Mouse (Mus musculus) spleen, postnatal 0 days (tissue): ENCODE data around the gene Tarbp2. TPM values are rescaled to one million over a fixed set of nuclear protein-coding genes. Genes with fewer than 3 reads are reported as not detected.

Experiments used
- polyA plus RNA-seq: library from polyadenylated mRNA; unstranded; fragments of >200 nt; fragmentation: Nextera tagmentation; extraction: Ambion mirVana; gene quantifications from 2 replicates; pipeline ENCODE4 v1.2.1, GENCODE M21; 2015

Gene Tarbp2
- polyA plus RNA-seq = 34.0 and 36.9 TPM in 2 replicates

DNA sequence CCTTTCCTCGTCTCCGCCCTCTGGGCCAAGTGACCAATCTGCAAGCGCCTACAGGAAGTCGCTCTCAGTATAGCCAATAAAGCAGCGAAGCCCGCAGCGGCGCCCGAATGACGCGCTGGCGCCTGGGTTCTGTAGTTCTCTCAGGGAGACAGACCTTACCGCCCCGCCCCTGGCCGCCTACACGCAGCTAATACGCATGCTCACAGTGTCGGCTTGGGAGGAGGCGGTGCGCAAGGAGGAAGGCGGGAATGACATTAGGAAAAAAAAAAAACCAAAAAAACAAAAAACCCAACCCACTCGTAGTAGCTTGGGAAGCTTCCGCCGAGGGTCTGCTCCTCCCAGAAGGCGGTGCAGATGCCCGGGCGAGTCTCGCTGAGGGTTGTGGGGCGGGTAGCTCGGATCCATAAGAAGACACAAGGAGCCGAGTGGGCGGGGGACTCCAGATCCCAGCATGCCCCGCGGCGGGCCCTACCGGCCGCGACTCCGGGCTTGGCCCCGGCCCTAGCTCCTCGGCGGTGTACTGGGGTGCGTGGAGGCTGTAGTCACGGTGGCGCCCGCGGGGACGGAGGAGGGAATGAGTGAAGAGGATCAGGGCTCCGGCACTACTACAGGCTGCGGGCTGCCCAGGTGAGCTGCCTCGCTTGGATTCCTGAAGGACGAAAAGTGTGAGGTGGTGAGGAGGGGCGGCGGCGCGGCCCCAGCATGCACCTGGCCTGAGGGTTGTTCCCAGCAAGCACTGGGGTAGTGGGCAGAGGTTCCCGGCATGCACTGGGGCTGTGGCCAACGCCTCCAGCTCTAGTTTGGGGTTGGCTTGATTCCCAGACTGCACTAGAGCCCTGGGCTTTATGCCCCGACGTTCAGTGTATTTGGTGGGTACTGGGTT, at the start of gene Tarbp2:
Gene Tarbp2, plus strand, starts transcription at position 217 of the 883 bp plus-strand sequence.

DNA sequence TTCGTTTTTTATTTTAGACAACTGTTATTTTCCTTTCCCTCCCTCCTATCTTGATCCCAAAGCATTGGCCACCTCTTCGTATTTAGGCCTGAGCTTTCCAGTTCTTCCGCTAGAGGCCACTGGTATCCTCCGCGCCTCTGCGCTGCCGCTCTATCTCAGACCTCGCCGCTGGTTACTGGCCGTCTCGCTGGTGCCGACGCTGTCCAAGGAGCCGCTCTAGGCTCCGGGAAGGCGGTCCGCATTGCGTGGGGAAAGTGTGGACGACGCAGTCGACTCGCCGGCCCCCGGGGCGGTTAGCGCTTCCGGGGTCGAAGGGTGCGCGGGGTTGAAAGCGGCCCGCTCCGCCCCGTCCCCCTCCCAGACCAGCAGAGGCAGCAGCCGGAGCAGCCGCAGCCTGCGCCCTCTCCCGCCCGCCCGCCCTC, 47.8 kb upstream of the Tarbp2 start, which contains the start of gene Pcbp2:
Gene Pcbp2, plus strand, starts transcription at position 357 of the 422 bp plus-strand sequence.

DNA sequence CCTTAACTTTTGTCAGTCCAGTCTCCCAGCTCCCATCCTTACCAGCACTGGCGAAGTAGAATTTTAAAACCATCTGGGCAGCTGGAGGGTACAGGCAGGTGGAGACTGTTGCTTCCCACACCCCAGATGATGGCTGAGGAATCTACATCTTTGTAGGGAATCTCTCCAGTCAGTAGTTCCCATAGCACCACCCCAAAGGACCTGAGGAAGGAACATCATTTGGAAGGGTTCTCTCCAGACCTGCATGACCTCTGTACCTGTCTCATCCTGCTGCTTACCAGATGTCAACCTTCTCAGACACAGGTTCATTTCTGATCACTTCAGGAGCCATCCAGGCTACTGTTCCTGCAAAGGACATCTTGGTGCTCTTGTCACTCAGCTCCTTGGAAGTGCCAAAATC, 14.5 kb upstream of the Tarbp2 start, which contains the start of gene Gm10337:
Gene Gm10337, plus strand, starts transcription at position 276 of the 400 bp plus-strand sequence.

DNA sequence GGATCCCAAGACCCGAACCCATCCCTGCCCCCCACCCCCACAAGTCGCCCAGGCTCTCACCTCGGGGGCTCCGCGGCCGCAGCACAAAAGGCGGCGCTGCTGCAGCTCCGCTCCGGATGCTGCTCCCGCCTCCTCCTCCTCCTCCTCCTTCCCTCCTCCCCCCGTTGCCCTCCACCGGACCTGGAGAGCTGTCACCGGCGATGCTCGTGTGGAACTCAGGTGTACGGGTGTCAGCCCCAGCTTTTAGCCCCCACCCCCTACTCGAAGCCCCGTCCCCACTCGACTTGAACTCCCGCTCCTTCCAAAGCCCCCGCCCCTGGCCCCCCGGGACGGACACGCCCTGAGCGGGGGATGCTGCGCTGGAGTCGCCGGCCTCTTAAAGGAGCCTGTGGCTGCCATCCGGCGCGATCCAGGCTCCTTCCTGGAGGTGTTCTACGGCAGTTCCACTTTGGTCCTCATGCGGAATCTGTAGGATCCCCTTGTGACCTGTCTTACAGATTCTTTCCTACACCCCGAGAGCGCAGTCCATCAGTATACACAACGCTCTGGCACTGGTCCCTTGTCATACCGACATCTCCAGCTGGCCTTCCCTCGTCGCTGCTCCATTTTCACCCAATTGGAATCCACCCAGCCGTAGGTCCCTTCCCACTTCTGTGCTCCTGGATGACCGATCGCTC, 1.1 kb upstream of the Tarbp2 start, which contains the start of gene Map3k12:
Gene Map3k12, minus strand, starts transcription at position 337 of the 677 bp plus-strand sequence.

DNA sequence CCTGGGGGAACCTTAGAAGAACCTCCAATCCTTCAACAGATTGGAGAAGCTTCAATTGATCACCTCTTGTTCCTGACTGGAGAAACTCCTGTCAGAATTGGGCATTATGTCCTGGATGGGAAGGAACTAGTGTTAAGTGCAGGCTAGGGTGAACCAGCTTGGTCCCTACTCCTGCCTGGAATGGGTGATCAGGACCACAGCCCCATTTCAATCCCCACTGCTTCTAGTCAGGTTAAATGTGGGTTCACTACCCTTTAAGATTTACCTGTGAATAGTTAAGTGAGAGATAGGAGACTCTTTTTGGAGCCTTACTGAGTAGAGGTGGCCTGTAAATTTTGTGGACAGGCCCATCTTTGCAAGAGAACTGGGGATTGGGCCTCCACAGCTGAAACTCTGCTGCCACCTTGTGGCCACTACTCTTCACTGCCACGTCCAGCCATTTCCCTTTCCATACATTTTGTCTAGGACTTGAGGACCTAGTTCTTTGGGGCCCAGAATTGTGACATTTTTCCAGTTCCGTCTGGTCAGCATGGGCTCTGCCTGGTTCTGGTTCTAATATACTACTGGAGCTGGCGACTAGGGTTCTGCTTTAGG, 7.0 kb downstream of the Tarbp2 start, which contains the start of gene Npff:
Gene Npff, minus strand, starts transcription at position 51 of the 594 bp plus-strand sequence.

Other genes with a start within 250 kb of the Tarbp2 start
- 0.05 TPM in 1 of 2 replicates, not detected in the other for gene Gm9918, start 247.6 kb upstream of the Tarbp2 start, polyA plus RNA-seq
- gene Mfsd5, start 238.7 kb upstream of the Tarbp2 start, polyA plus RNA-seq = 33.1 and 39.4 TPM in 2 replicates
- 21.9 and 25.0 TPM in 2 replicates for gene Espl1, start 221.9 kb upstream of the Tarbp2 start, polyA plus RNA-seq
- gene Pfdn5, start 192.1 kb upstream of the Tarbp2 start, polyA plus RNA-seq = 257 and 291 TPM in 2 replicates
- gene Myg1, start 186.5 kb upstream of the Tarbp2 start, polyA plus RNA-seq = 53.5 and 57.2 TPM in 2 replicates
- gene Aaas, start 167.4 kb upstream of the Tarbp2 start, polyA plus RNA-seq = 43.7 and 44.0 TPM in 2 replicates
- gene Sp7, start 151.0 kb upstream of the Tarbp2 start, polyA plus RNA-seq = not detected in 2 replicates
- 7.2 and 8.2 TPM in 2 replicates for gene Sp1, start 112.0 kb upstream of the Tarbp2 start, polyA plus RNA-seq
- 0.52 and 1.0 TPM in 2 replicates for gene Amhr2, start 72.8 kb upstream of the Tarbp2 start, polyA plus RNA-seq
- gene Prr13, start 59.2 kb upstream of the Tarbp2 start, polyA plus RNA-seq = 179 and 189 TPM in 2 replicates
- gene Pcbp2, start 47.7 kb upstream of the Tarbp2 start, polyA plus RNA-seq = 129 and 138 TPM in 2 replicates
- not detected in 2 replicates for gene Gm10337, start 14.5 kb upstream of the Tarbp2 start, polyA plus RNA-seq
- 2.1 and 2.6 TPM in 2 replicates for gene Map3k12, start 1.1 kb upstream of the Tarbp2 start, polyA plus RNA-seq
- 1.6 and 2.4 TPM in 2 replicates for gene Npff, start 6.8 kb downstream of the Tarbp2 start, polyA plus RNA-seq
- gene Gm28047, start 106.9 kb downstream of the Tarbp2 start, polyA plus RNA-seq = 0.23 TPM in 1 of 2 replicates, not detected in the other
- 19.3 and 21.0 TPM in 2 replicates for gene Atf7, start 107.3 kb downstream of the Tarbp2 start, polyA plus RNA-seq
- 55.7 and 56.8 TPM in 2 replicates for gene Atp5g2, start 154.2 kb downstream of the Tarbp2 start, polyA plus RNA-seq
- 17.6 and 23.3 TPM in 2 replicates for gene Calcoco1, start 204.0 kb downstream of the Tarbp2 start, polyA plus RNA-seq